Mouse (Mus musculus): ENCODE measurements around the gene Dtx3l.
"Not testable (repeated sequence)": the region's sequence is repeated elsewhere in the genome, so short reads cannot be mapped to it uniquely, and the experiment has no call there.

Gene Dtx3l

DNA sequence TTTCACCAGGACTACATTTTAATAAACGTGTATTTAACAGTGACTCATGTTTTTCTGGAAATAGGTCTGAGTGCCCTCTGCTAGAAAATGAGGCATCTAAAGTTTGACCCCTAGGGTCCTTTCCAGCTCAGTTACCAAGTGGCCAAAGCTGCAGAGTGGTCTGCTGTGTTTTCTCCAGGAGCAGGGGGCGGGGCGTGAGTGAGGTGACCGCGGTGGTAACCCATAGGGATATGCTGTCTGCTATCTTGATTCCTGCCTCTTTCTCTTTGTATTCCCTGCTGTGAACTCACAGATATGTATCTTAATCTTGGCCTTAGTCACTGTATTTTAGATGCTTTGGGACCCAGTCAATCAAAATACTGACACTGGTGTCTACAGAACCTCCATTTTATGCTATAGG is 14.6 kb downstream of the Dtx3l start:
- no peak for DNase-seq (ENCODE audit: low spot score)

DNA sequence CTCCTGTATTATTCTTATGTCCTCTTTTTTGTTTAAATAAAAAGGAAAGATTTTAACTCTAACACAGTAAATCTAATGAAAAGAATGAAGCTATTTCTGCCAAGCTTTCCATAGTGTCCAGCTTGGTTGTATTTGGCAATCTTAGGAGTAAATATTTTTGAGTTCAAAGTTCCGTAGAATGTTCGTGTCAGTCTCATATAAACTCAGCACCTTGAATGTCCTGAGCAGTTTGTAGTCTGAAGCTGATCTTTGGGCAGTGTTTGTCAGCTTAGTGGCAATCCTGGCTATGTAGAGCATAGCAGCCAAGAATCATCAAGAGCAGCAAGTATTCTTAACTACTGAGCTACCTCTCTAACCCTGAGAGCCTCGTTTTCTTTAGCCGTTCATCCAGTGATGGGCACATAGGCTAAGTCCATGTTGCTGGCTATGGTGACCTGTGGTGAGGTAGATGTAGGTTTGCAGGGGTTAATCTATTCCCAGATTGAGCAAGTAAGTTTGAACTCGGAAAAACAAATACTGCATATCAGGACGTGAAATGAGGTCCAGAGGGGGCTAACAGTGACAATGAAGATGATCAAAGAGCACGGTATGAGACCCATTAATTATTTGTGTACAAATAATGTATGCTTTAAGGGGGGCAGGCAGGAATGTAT is 15.3 kb downstream of the Dtx3l start:
- no peak for DNase-seq (ENCODE audit: low spot score)

DNA sequence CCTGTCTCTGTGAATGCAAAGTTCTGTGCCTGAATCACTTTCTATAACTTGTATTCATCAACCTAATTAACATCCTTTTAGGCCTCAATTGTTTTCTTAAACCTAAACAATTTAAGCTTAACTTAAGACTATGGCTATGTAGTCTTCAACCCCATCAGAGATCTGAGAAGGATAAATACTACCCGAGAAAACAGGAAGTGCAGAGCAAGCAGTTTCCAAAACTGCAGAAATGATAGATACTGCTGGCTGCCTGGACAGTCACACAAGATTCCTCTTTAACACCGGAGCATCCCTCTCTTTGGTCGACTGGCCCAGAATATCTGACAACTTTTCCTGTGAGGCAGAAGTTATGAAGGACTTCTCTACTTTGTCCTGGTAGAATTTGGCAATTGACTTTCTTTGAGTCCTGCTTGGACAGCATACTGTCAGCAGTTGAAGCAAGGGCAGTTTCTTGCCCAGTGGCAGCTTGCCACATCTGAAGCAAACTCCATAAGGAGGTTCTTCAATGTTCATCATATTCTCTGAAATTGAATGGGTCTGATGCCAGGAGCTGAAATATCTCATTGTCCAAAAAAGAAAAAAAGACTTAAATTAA is 16.6 kb downstream of the Dtx3l start:
- DNase-seq (ENCODE audit: low spot score): no peak

DNA sequence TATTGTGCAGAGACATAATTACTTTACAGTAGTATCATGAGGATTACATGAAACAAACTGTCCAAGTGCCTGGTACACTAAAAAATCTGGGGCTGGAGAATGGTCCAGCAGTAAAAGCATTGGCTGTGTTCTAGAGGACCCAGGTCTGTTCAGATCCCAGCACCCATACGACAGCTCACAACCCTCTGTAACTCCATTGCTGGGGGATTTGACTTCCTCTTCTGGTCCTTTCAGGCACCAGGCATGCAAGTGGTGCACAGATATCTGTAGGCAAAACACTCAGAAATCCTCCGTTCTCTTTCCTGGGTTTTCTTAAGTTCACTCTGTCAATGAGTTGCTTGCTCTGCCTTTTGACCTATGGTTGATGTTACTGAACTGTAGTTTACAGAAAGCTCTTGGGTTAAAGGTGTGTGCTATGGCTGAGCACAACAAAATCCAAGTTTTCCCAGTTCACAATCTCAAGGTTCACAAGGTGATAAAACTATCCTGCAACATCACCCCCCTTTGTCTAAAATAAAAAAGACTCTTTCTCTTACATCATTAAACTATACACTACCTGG is 17.2 kb downstream of the Dtx3l start:
- no peak for DNase-seq (ENCODE audit: low spot score)

DNA sequence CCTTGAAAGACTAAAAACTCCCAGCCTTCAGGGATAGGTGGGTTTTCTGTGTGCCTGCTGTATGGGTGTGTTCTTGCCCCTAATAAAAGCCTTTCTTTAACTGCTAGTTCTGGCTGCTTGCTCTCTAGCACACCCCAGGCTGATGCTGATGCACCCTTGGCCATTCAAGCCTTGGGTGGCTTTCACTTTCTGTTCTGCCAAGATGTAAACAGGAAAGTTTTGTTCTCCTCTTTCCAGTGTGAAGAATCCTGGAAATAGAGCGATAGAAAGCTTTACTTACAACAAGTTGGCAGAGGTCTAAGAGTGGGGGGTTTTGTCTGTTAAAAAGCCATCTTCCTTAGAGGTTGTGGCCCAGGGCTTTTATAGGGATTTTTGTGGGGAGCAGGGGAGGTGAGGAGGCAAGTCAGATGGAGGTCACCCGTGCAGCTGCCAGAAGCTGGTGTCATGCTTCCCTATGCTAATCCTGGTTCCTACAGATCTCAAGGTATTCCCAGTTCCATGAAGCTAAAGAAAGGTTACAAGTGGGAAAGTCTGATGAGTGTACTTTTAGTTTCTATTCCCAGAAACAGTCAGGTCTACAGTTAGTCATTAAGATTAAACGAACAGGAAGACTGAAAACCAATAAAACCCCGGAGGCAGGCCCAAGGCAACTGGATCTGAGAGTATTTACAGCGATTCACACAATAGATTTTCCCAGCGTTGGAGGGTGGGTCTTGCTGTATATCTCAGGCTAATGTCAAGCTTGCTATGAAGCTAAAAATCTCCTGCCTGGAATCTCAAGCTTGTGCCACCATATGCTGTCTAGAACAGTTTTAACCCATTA is 20.0 kb downstream of the Dtx3l start:
- DNase-seq (ENCODE audit: low spot score): no peak

DNA sequence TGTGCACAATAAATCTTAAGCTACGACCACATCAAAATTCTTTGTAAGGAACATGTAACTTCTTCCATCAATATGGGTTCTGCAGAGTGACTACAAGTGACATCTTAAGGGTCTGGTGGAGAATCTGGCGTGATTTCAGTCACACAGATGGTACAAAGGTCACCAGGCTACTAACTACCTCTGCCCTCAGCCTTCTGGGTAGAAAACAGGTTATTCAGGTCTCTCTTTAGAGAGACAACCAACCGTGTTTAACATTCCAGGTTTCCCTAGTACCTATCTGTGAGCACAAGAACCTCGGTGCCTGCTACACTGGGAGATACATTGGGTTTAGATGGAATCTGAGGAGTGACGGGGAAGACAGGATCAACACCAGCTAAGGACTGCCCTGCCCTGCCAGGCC is 24.6 kb downstream of the Dtx3l start:
- DNase-seq (ENCODE audit: low spot score): no peak

DNA sequence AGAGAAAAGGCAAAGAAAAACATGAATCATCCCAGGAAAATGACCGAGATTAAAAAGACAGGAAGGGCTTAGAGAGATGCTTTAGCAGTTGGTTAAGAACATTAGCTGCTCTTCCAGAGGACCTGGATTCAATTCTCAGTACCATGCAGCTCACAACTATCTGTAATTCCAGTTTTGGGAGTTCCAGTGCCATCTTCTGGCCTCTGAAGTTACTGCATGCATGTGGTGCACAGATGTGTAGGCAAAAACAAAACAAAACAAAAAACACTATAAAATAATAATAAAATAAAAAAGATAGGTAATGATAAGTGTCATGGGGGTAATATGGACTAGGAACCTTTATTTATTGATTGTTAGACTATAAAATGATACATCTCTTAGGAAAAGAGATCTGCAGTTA is 25.4 kb downstream of the Dtx3l start:
- DNase-seq (ENCODE audit: low spot score): no peak

DNA sequence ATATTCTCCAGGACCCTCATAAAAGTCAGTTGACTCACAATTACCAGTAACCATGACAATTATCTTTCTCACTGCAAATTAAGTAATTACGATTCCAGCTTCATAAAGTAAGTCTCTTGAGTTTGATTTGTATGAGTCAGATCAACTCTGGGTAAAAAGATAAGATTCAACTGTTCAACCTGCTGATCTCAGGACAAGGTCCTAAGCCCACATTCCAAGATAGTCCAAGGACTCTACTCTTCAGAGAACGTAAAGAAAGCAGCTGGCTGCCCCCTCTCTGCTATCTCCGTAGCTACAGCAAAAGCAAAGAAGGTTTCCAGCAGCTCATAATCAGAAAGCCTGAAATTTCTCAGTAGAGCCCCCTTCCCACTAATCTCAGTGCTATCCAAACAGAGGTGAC is 27.5 kb downstream of the Dtx3l start:
- DNase-seq (ENCODE audit: low spot score): no peak

DNA sequence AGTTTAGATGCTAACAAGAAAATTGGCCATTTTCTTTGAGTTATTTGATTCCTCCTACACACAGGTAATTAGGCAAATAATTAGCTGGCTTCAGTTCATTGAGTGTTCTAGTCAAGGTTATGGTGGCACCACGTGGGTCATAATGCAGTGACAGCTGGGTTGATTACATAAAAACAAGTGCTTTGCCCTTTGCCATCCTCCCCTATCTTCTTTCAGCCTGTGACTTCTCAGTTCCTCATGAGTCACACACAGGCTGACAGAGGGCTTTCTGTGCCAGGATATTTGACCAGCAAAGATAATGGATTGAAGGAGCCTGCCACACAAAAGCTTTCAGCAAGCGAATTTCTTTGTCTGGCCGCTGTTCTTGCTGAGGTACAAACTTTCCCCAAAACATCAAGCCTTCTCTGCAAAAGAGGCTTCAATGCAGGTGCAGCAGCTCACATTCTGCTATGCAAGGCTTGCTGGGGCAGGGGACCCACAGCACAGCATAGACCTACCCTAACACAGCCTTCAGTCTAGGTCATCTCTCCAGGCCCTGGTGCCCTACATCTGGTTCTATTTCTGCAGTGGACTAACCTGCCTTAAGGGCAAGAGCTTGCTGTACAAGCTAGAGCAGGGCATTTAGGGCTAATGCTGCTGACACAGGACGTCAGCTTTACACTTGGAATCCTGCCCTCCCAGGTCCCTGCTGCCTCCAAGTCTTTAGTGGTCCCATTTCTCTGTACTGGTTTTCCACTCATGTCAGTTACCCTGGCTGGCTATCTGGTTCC is 31.3 kb downstream of the Dtx3l start:
- DNase-seq (ENCODE audit: low spot score): no peak

DNA sequence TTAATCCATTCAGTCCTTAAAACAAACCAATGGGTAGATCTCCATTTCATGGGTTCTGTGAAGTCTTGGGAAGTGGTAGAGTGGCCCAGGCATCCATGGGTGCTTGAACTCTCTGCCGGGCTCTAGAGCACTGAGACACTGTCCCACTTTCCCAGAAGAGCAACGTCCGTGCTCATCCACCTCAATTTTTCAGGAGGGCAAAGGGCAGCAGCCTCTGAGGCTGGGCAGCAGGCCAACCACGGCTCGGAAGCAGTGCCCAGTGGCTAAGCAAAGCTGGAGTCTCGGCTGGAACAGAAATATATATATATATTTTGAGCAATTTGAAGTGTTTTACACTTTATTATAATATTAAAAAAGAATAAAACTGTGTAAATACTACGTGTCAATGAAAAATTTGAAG is 32.1 kb downstream of the Dtx3l start:
- no peak for DNase-seq (ENCODE audit: low spot score)

DNA sequence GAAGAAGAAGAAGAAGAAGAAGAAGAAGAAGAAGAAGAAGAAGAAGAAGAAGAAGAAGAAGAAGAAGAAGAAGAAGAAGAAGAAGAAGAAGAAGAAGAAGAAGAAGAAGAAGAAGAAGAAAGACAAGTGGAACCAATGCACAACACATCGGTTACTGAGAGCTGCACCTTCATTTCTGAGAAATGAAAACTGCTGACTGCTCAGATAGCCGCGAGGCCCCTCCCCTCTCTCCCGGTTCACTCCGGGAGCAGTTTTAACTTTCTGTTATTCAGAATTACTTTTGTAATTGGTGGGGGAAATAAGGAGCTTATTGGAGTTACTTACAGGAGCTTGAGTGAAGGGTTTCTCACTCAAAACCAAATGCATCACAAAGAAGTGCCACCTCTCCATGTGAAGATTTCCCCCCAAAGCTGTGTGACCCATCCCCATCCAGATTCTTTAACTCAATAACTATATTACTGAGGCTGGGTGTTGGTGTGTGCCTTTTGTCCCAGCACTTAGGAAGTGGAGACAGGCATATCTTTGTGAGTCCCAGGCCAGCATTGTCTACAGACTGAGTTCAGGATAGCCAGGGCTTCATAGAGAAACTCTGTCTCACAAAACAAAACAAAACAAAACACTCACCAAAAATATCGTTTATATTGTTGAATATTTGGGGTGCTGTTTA is 33.0 kb downstream of the Dtx3l start:
- DNase-seq (ENCODE audit: low spot score): no peak

DNA sequence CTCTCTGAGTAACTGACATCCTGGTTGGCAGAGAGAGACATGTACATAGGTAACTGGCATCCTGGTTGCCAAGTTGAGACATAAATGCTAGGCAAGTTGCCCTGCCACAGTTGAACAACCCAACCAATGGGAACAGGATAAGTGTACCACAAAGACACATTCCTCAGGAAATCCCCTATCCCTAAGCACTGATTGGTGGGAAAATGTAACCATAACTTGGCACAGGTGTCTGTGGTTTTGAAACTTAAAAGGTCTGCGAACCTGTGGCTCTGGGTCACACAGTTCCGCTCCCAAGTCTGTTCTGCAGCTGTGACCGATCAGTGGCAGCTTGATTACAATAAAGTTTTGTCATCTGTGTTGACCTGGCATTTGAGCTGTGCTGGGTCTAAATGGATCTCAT is 33.6 kb downstream of the Dtx3l start:
- no peak for DNase-seq (ENCODE audit: low spot score)

DNA sequence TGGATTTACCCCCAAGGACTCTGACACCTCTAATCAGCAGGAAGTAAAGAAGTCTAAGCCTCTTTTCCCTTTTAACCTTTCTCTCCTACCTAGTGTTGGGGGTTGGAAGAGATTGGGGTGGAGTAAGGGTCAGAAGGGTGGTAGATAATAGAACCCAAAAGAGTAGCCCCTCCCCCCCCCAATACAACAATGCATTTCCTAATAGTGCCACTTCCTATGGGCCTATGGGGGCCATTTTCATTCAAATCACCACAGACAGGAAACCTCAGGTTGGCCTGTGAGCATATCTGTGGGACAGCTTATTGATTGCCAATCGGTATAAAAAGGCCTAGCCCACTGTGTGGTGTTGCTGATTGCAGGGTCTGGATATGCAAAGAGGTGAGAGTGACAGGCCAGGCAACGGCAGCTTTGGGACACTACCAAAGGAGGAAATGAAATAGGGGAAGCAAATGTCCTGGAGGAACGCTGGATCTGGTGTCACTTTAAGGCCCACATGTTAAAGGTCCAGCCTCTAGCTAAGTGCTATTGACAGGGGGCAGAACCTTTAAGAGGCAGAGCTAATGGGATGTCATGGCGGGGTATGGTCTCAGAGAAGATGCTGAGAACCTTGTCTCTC is 34.7 kb downstream of the Dtx3l start:
- DNase-seq (ENCODE audit: low spot score): no peak

DNA sequence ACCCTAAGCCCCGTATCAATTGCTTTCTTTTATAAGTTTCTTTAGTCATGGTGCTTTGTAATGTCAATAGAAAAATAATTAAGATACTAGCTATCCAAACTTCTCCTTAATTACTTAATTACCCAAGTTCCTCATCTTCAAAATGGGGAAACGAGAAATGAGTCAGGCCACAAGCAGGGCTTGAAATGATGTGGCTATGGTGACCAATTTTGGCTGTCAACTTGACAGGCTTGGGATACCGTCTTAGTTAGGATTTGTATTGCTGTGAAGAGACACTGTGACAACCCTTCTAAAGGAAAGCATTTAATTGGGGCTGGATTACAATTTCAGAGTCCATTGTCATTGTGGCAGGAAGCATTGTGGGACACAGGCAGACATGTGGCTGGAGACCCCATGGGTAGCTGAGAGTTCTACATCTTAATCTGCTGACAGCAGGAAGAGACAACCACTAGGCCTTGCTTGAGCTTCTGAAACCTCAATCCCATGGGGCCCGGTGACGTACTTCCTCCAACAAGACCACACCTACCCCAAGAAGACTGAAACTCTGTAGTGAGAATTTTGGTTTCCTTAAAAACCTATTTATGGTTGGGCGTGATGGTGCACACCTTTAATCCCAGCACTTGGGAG is 35.8 kb downstream of the Dtx3l start:
- DNase-seq (ENCODE audit: low spot score): no peak

DNA sequence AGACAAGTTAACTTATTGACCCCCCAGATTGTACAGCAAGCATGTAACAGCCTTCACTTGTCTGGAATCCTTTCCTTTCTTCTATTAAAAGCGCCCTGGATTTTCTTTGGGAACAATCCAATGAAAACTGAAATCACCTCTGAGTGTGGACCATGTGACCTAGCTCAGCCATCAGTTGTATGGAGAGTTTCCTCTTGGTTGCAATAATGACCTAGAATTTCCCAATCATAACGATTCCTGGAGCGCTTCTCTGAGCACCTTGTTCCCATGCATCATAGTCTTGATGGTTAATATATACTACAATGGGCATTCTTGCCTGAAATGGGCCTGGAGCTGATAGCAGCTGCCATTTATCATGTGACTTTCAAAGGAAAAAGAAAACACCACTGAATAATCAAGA is 38.4 kb downstream of the Dtx3l start:
- DNase-seq (ENCODE audit: low spot score): no peak

DNA sequence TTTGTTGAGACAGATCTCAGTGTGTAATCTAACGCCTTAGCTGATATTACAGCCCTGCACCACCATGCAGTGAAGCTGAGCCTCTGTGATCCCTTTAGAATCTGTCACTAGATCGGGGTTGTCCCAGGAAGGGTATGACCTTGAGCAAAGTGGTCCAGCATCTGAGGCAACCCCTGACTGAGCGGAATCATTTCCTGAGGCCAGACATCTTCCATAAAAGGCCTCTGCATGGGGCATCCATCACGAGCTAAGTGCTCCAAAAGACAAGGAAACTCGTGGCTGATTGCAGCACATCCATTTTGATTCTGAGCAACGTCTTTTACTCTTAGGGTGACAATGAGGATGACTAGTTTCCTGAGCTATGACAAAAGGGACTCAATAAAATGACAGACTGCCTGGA is 44.0 kb downstream of the Dtx3l start:
- no peak for DNase-seq (ENCODE audit: low spot score)

DNA sequence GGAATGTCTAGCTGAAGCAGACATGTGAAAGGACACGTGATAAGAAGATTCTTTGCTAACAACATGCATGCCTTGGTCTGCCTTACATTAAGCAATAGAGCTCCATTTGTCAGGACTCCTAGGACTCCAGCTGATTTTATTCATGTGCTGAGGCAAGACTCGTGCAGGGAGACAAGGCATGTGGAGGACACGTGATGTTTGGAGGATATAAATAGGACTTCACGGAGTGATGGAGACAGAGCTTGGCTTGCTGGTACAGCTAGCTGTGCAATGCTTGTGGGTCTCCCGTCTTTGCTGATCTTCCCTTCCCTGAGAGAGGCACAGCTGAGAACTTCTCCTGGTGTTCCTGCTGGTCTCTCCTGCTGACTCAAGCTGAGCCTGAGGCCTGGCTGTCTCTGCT is 47.3 kb downstream of the Dtx3l start:
- DNase-seq (ENCODE audit: low spot score): not testable (repeated sequence)

DNA sequence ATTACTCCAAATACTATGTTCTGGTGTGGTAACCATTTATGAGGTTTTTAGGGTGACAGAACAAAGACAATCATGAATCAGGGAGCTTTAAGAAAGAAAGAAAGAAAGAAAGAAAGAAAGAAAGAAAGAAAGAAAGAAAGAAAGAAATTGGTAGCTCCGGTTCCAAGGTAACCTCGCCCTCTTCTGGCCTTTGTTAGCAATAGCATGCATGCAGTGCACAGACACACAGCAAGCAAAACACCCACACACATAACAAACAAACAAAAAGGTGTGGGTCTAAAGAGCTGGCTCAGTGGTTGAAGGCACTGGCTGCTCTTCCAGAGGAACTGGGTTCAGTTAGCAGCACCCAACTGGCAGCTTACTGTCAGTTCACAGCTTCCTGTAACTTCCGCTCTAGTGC is 48.3 kb downstream of the Dtx3l start:
- no peak for DNase-seq (ENCODE audit: low spot score)

DNA sequence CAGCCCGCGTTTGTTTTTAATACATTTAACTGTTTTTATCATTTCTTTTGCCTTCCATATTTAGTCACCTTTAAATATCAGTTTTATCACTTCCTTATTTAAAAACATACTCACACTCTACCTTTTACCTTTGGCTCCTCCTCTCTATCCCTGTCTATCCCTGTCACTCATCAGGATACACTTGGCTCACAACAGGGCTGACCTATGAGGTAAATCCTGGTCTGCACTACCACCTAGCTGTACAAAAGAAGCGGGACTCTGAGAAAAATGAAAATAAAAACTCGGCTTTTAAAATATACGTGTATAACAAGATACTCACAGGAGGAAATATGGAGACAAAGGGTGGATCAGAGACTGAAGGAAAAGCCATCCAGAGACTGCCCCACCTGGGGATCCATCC is 50.0 kb downstream of the Dtx3l start:
- DNase-seq (ENCODE audit: low spot score): no peak

DNA sequence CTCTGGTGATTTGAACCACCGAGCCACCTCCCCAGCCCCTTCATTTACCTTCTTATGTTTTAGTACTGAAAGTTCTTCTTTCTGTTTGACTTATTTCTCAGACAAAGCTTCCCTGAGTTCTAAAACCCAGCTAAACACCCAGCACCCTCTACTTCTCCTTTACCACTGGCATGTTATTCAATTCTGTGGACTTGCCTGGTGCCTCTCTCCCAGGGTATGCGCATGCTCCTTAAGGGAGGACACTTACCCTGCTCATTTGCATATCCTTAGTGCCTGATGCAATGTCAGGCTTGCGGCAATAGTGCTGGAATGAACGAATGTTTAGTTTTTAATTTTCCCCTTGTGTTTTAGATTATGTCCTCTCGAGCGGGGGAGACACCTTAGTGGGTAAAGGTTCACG is 50.8 kb downstream of the Dtx3l start:
- no peak for DNase-seq (ENCODE audit: low spot score)
